Mouse (Mus musculus): Measurements from ENCODE around the gene Adgrl4.

- TF ChIP-seq E2F4 (IDR thresholded peaks at IDR 0.05; ENCODE audit: insufficient read depth) (no peak), TCF12 (IDR thresholded peaks at IDR 0.05; ENCODE audit: insufficient read depth, poor library complexity, severe bottlenecking) (no peak), POLR2A (IDR thresholded peaks at IDR 0.05; ENCODE audit: insufficient read length, low read depth) (no peak), CEBPB (IDR thresholded peaks at IDR 0.05; ENCODE audit: insufficient read depth, poor library complexity, severe bottlenecking) (no peak), MYOD1 (IDR thresholded peaks at IDR 0.05; ENCODE audit: control insufficient read depth in 1 of 3, insufficient read length in 2 of 3, low read depth in 2 of 3) (no peak), MAX (IDR thresholded peaks at IDR 0.05; ENCODE audit: low read depth) (no peak), REST (IDR thresholded peaks at IDR 0.05; ENCODE audit: insufficient read depth, insufficient read length) (no peak), POLR2AphosphoS2 (IDR thresholded peaks at IDR 0.05; ENCODE audit: insufficient read length, low read depth) (no peak), MYOG (IDR thresholded peaks at IDR 0.05; ENCODE audit: control insufficient read depth in 1 of 3, insufficient read depth in 1 of 3, insufficient read length in 2 of 3, low read depth in 2 of 3) (no peak), TCF3 (IDR thresholded peaks at IDR 0.05; ENCODE audit: insufficient read length, low read depth) (no peak), USF1 (IDR thresholded peaks at IDR 0.05; ENCODE audit: low read depth) (no peak)
Observed at GRCm38 (mm10) chr3:151411031-151411430, 26.7 kb upstream of the Adgrl4 start.
